ENCODE assay signal across 18 mouse cellular contexts in the genomic region with DNA sequence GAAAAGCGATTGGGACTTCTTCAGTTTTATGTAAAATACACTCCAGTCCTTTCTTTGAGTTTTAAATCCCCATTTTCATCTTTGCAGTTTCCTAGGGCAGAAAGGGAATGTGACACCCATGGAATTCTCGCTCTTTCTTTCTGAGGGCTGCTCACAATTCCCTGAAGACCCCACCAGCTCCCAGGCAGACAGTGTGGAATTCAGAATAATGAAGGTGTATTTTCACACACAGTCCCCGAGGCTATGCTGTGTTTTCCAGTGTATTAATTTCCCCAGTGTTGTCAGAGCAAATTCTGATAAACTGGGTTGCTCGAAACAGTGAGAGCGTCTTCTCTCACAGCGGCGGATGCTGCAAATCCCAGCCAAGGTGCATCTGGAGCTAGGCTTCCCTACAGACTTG.
"Had no signal": no experiment of that assay in that cellular context is flagged by ENCODE, and none has a peak within 500 bp of the region (broad histone marks: within the 10 kb centered on the region; RNA-seq: fewer than 3 reads in every experiment).

No protein-coding gene starts in this region.

- DNase-seq: lung, adult 18-20 months; lung, embryonic 14.5 days; lung, postnatal 10 days; lung, postnatal 4 days; retina, postnatal 1 day; right cerebral cortex, adult 18-20 months; right cerebral cortex, postnatal 25 days; right cerebral cortex, postnatal 4 days; spleen, adult 18-20 months; thymus, adult 2 months; thymus, postnatal 25 days; thymus, postnatal 4 days had no signal

- H3K36me3 ChIP-seq: midbrain, embryonic 12.5 days; neural tube, embryonic 13.5 days; neural tube, embryonic 15.5 days had no signal

- H3K9ac ChIP-seq: liver, embryonic 12.5 days; liver, embryonic 14.5 days; lung, embryonic 14.5 days; midbrain, embryonic 12.5 days; neural tube, embryonic 13.5 days; neural tube, embryonic 15.5 days had no signal

- ATAC-seq: liver, embryonic 12.5 days had no signal

- H3K27ac ChIP-seq: liver, embryonic 12.5 days; liver, embryonic 14.5 days; midbrain, embryonic 12.5 days; neural tube, embryonic 13.5 days; neural tube, embryonic 15.5 days had no signal

- H3K27me3 ChIP-seq: liver, embryonic 12.5 days; midbrain, embryonic 12.5 days; neural tube, embryonic 13.5 days; neural tube, embryonic 15.5 days had no signal

- H3K4me3 ChIP-seq: liver, embryonic 12.5 days; midbrain, embryonic 12.5 days; myocyte; neural tube, embryonic 13.5 days; neural tube, embryonic 15.5 days had no signal

- H3K9me3 ChIP-seq: liver, embryonic 12.5 days; midbrain, embryonic 12.5 days; neural tube, embryonic 13.5 days; neural tube, embryonic 15.5 days had no signal

- H3K4me2 ChIP-seq: liver, embryonic 12.5 days; lung, embryonic 14.5 days; midbrain, embryonic 12.5 days; neural tube, embryonic 13.5 days; neural tube, embryonic 15.5 days had no signal

- H3K4me1 ChIP-seq: liver, embryonic 12.5 days; midbrain, embryonic 12.5 days; neural tube, embryonic 13.5 days; neural tube, embryonic 15.5 days had no signal
